Mouse (Mus musculus): Measurements from ENCODE around the gene Dse.

- TF ChIP-seq CTCF (IDR thresholded peaks at IDR 0.05; ENCODE audit: low read depth): no peak
- TF ChIP-seq EP300 (IDR thresholded peaks at IDR 0.05; ENCODE audit: low read depth): no peak
Measured at GRCm38 (mm10) chr10:34246106-34246505, 38.6 kb upstream of the Dse start.

All from liver, postnatal 0 days (tissue).